In the genomic region with DNA sequence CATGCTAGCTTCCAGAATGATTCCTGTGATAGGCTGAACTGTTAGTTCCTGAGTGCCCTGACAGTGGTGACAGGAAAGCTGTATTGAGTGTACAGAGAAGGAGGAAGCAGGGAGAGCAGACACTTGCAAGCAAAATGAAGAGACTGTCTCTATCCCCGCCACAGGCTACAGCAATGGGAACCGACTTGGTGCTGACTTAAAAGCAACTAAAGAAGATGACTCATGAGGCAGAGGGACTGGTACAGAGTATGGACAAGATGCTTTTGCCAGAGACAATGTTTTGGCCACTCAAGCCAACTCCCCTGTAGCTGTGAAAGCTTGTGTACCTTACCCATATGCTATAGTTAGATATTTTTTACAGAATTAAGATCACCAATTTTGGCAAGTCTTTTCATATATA, we compare ENCODE assay signal across 21 mouse cellular contexts.
"Had no signal": no experiment of that assay in that cellular context is flagged by ENCODE, and none has a peak within 500 bp of the region (broad histone marks: within the 10 kb centered on the region; RNA-seq: fewer than 3 reads in every experiment).

No protein-coding gene starts in this region.

- DNase-seq: heart, postnatal 10 days; heart, postnatal 14 days; heart, postnatal 36 days; kidney, adult 11 months; kidney, adult 18-20 months; kidney, adult 2 months; kidney, adult 8-10 months; kidney, adult 9 months; kidney, postnatal 10 days; kidney, postnatal 14 days; kidney, postnatal 25 days; kidney, postnatal 36 days; kidney, postnatal 4 days; layer of hippocampus, adult 9-11 months; layer of hippocampus, postnatal 36 days had no signal

- ATAC-seq: hindbrain, embryonic 16.5 days; hindbrain, postnatal 0 days; inflammation-experienced regulatory T-cells, adult 6 months; intestine, embryonic 15.5 days; intestine, embryonic 16.5 days; intestine, postnatal 0 days had no signal
